In genomic region chr9:114691112-114691511, GRCm38 (mm10) we compare ENCODE assay signal across 17 mouse cellular contexts. TPM values are rescaled to one million over a fixed set of nuclear protein-coding genes. Genes with fewer than 3 reads are reported as not detected.
DNase-seq lines count a peak whose midpoint lies in the region; ATAC-seq lines count a peak whose summit lies in the region.
"Had no signal": no experiment of that assay in that cellular context is flagged by ENCODE, and none has a peak within 500 bp of the region (broad histone marks: within the 10 kb centered on the region; RNA-seq: fewer than 3 reads in every experiment).

No protein-coding gene starts in this region.

- DNase-seq in heart, postnatal 4 days, result no peak
- no peak for DNase-seq in midbrain, embryonic 10.5 days (ENCODE audit: low spot score)
- DNase-seq in embryo, embryonic 9.5 days (ENCODE audit: extremely low spot score), result no peak
- DNase-seq: adrenal gland, postnatal 14 days; cerebellum, adult 8-10 months; heart, adult 2 months; heart, postnatal 36 days; kidney, adult 11 months; layer of hippocampus, postnatal 36 days; lung, postnatal 10 days; spleen, adult 18-20 months had no signal

- H3K9ac ChIP-seq in heart, embryonic 14.5 days (ENCODE audit: low read length), result no peak overlapping the region
- no peak overlapping the region for H3K9ac ChIP-seq in midbrain, embryonic 13.5 days (replicated peaks)
- H3K9ac ChIP-seq in midbrain, embryonic 16.5 days (ENCODE audit: low read depth, low read length), result no peak overlapping the region
- no peak overlapping the region for H3K9ac ChIP-seq in kidney, embryonic 16.5 days (replicated peaks; ENCODE audit: low read length)
- H3K9ac ChIP-seq: liver, embryonic 14.5 days had no signal

- no peaks in the 10 kb centered on the region for H3K9me3 ChIP-seq in heart, embryonic 14.5 days (ENCODE audit: control insufficient read depth, low read length)
- H3K9me3 ChIP-seq in midbrain, embryonic 13.5 days, result no peaks in the 10 kb centered on the region
- no peaks in the 10 kb centered on the region for H3K9me3 ChIP-seq in midbrain, embryonic 10.5 days (replicated peaks)
- H3K9me3 ChIP-seq in midbrain, embryonic 16.5 days (replicated peaks; ENCODE audit: control insufficient read depth, low read length, poor library complexity, severe bottlenecking), result no peaks in the 10 kb centered on the region
- H3K9me3 ChIP-seq in kidney, embryonic 16.5 days (ENCODE audit: low read length), result no peaks in the 10 kb centered on the region

- ATAC-seq in heart, embryonic 14.5 days (ENCODE audit: insufficient number of reproducible peaks, insufficient read depth, low FRiP score, low read depth), result no peak
- no peak for ATAC-seq in midbrain, embryonic 13.5 days
- ATAC-seq in midbrain, embryonic 16.5 days, result no peak
- ATAC-seq in kidney, embryonic 16.5 days (ENCODE audit: low FRiP score, low TSS enrichment), result no peak
- ATAC-seq: forebrain, embryonic 14.5 days had no signal

- peaks cover 37% of the 10 kb centered on the region for H3K36me3 ChIP-seq in heart, embryonic 14.5 days (ENCODE audit: control insufficient read depth, insufficient read depth, low read length)
- peaks cover 31% of the 10 kb centered on the region for H3K36me3 ChIP-seq in midbrain, embryonic 13.5 days
- peaks cover 50% of the 10 kb centered on the region for H3K36me3 ChIP-seq in midbrain, embryonic 10.5 days
- peaks cover 12% of the 10 kb centered on the region; the same call in 1 of the 2 replicates for H3K36me3 ChIP-seq in midbrain, embryonic 16.5 days (ENCODE audit: control insufficient read depth, insufficient read depth, low read length)
- H3K36me3 ChIP-seq in kidney, embryonic 16.5 days (ENCODE audit: insufficient read depth, low read length), result peaks cover 21% of the 10 kb centered on the region; the same call in 1 of the 2 replicates

- no peak overlapping the region for H3K27ac ChIP-seq in heart, embryonic 14.5 days (replicated peaks in 1 of 2; ENCODE audit: control insufficient read depth in 1 of 2, insufficient read depth in 1 of 2, low read depth in 2 of 2, low read length in 2 of 2)
- H3K27ac ChIP-seq in midbrain, embryonic 13.5 days, result no peak overlapping the region
- no peak overlapping the region for H3K27ac ChIP-seq in midbrain, embryonic 10.5 days (replicated peaks)
- H3K27ac ChIP-seq in midbrain, embryonic 16.5 days (ENCODE audit: low read length), result no peak overlapping the region
- H3K27ac ChIP-seq in kidney, embryonic 16.5 days (ENCODE audit: low read length), result no peak overlapping the region
- H3K27ac ChIP-seq: heart, adult 2 months; liver, embryonic 14.5 days had no signal

- no peaks in the 10 kb centered on the region for H3K27me3 ChIP-seq in heart, embryonic 14.5 days (ENCODE audit: control insufficient read depth, insufficient read depth, low read length)
- no peaks in the 10 kb centered on the region for H3K27me3 ChIP-seq in midbrain, embryonic 13.5 days
- no peaks in the 10 kb centered on the region for H3K27me3 ChIP-seq in midbrain, embryonic 10.5 days (ENCODE audit: low read depth, poor library complexity, severe bottlenecking)
- no peaks in the 10 kb centered on the region for H3K27me3 ChIP-seq in midbrain, embryonic 16.5 days (ENCODE audit: control insufficient read depth, insufficient read depth, low read depth, low read length)
- no peaks in the 10 kb centered on the region for H3K27me3 ChIP-seq in kidney, embryonic 16.5 days (ENCODE audit: insufficient read depth, low read length)

- H3K4me1 ChIP-seq in heart, embryonic 14.5 days (ENCODE audit: control insufficient read depth in 2 of 2, insufficient read depth in 2 of 2, low read length in 2 of 2), result peaks cover 7 to 24% of the 10 kb centered on the region in 2 experiments
- H3K4me1 ChIP-seq in midbrain, embryonic 13.5 days (replicated peaks), result peaks cover 43% of the 10 kb centered on the region
- peaks cover 34% of the 10 kb centered on the region for H3K4me1 ChIP-seq in midbrain, embryonic 10.5 days
- peaks cover 29% of the 10 kb centered on the region for H3K4me1 ChIP-seq in midbrain, embryonic 16.5 days (ENCODE audit: control insufficient read depth, insufficient read depth, low read length)
- peaks cover 27% of the 10 kb centered on the region for H3K4me1 ChIP-seq in kidney, embryonic 16.5 days (ENCODE audit: insufficient read depth, low read length)

- peak overlapping the region; percentile 78; the same call in 1 of the 2 replicates for H3K4me2 ChIP-seq in heart, embryonic 14.5 days (ENCODE audit: low read length)
- H3K4me2 ChIP-seq in midbrain, embryonic 13.5 days (replicated peaks), result peak overlapping the region; percentile 82
- peak overlapping the region; percentile 85 for H3K4me2 ChIP-seq in midbrain, embryonic 16.5 days (ENCODE audit: low read length)
- no peak overlapping the region for H3K4me2 ChIP-seq in kidney, embryonic 16.5 days (replicated peaks; ENCODE audit: low read depth, low read length)

- H3K4me3 ChIP-seq in heart, embryonic 14.5 days (ENCODE audit: control insufficient read depth in 1 of 2, insufficient read depth in 1 of 2, low read depth in 1 of 2, low read length in 2 of 2), result no peak overlapping the region; a peak in 1 of 4 replicates
- H3K4me3 ChIP-seq in midbrain, embryonic 13.5 days (replicated peaks), result 0 out of 2 replicates have a peak overlapping the region, but pooled peaks have one; percentile 92
- H3K4me3 ChIP-seq in midbrain, embryonic 10.5 days, result no peak overlapping the region
- H3K4me3 ChIP-seq in midbrain, embryonic 16.5 days (ENCODE audit: low read depth, low read length), result no peak overlapping the region
- H3K4me3 ChIP-seq in kidney, embryonic 16.5 days (ENCODE audit: low read length), result no peak overlapping the region
- H3K4me3 ChIP-seq: heart, adult 2 months had no signal

RNA-seq across cellular contexts. Expression of gene Dync1li1, which starts 2.5 kb away (rescaled TPM):
- 80.1 and 82.5 TPM in 2 replicates for polyA plus RNA-seq in heart, embryonic 14.5 days (2014; fragmentation: Nextera tagmentation; extraction: Ambion mirVana)
- total RNA-seq in heart, postnatal 4 days (2021), result 10 to 100 TPM; 77.0 to 77.2 TPM
- 149 and 150 TPM in 2 replicates for polyA plus RNA-seq in midbrain, embryonic 13.5 days (2015; fragmentation: Nextera tagmentation; extraction: Ambion mirVana)
- 86.9 and 99.7 TPM in 2 replicates for polyA plus RNA-seq in midbrain, embryonic 10.5 days (2016; fragmentation: Nextera tagmentation; extraction: Ambion mirVana)
- 118 and 130 TPM in 2 replicates for polyA plus RNA-seq in midbrain, embryonic 16.5 days (2015; fragmentation: Nextera tagmentation; extraction: Ambion mirVana)
- 45.7 and 61.2 TPM in 2 replicates for polyA plus RNA-seq in kidney, embryonic 16.5 days (2015; fragmentation: Nextera tagmentation; extraction: Ambion mirVana)

RNA-seq across cellular contexts. Expression of gene Cmtm6, which starts 39.8 kb away (rescaled TPM):
- 41.9 and 45.2 TPM in 2 replicates for polyA plus RNA-seq in heart, embryonic 14.5 days (2014; fragmentation: Nextera tagmentation; extraction: Ambion mirVana)
- 10 to 100 TPM; 32.5 to 33.6 TPM for total RNA-seq in heart, postnatal 4 days (2021)
- polyA plus RNA-seq in midbrain, embryonic 13.5 days (2015; fragmentation: Nextera tagmentation; extraction: Ambion mirVana), result 19.0 TPM in 2 replicates
- 27.1 and 27.2 TPM in 2 replicates for polyA plus RNA-seq in midbrain, embryonic 10.5 days (2016; fragmentation: Nextera tagmentation; extraction: Ambion mirVana)
- 18.7 TPM in 2 replicates for polyA plus RNA-seq in midbrain, embryonic 16.5 days (2015; fragmentation: Nextera tagmentation; extraction: Ambion mirVana)
- 67.0 and 73.5 TPM in 2 replicates for polyA plus RNA-seq in kidney, embryonic 16.5 days (2015; fragmentation: Nextera tagmentation; extraction: Ambion mirVana)

RNA-seq across cellular contexts. Expression of gene Cnot10, which starts 51.1 kb away (rescaled TPM):
- 34.5 and 36.4 TPM in 2 replicates for polyA plus RNA-seq in heart, embryonic 14.5 days (2014; fragmentation: Nextera tagmentation; extraction: Ambion mirVana)
- 10 to 100 TPM; 30.8 to 31.3 TPM for total RNA-seq in heart, postnatal 4 days (2021)
- 59.5 and 63.4 TPM in 2 replicates for polyA plus RNA-seq in midbrain, embryonic 13.5 days (2015; fragmentation: Nextera tagmentation; extraction: Ambion mirVana)
- 71.9 and 72.7 TPM in 2 replicates for polyA plus RNA-seq in midbrain, embryonic 10.5 days (2016; fragmentation: Nextera tagmentation; extraction: Ambion mirVana)
- 54.0 and 59.3 TPM in 2 replicates for polyA plus RNA-seq in midbrain, embryonic 16.5 days (2015; fragmentation: Nextera tagmentation; extraction: Ambion mirVana)
- polyA plus RNA-seq in kidney, embryonic 16.5 days (2015; fragmentation: Nextera tagmentation; extraction: Ambion mirVana), result 73.9 and 74.3 TPM in 2 replicates
